Mouse (Mus musculus) retina, postnatal 1 day (tissue): ENCODE measurements around the gene Gmppb.

ENCODE experiments used
- DNase-seq: peaks from one replicate; pipeline ENCODE4 v3.0.0-alpha.2; 2012

The Gmppb gene

DNA sequence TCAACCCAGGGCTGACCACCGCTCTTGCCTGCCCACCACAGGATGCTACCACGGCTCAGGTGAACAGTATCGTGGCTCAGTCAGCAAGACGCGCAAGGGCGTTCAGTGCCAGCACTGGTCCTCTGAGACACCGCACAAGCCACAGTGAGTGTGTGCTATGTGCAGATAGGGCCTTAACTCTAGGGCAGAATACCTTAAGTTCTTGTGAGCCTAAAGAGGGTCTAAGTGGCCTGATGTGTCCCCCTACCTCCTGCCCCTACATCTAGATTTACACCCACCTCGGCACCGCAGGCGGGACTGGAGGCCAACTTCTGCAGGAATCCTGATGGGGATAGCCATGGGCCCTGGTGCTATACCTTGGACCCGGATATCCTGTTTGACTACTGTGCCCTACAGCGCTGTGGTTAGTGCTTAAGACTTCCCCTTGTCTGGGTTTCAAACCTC, 34.0 kb downstream of the Gmppb start, which contains the start of gene Rnf123:
Rnf123 (minus strand) TSS at position 359 of the 444 bp plus-strand sequence.
- no peak for DNase-seq

DNA sequence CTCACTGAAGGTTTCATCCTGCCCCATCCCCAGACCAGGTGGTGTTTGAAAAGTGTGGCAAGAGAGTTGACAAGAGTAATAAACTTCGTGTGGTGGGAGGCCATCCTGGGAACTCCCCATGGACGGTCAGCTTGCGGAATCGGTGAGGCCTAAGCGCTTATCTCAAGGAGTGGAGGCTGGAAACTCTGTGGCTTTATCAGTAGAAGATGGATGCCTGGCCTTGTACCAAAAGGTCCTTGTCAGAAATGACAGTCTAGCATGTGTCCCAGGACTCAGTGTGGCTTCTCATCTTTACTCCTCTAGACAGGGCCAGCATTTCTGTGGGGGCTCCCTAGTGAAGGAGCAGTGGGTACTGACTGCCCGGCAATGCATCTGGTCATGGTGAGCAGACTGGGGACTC, 34.5 kb downstream of the Gmppb start:
- DNase-seq = no peak

DNA sequence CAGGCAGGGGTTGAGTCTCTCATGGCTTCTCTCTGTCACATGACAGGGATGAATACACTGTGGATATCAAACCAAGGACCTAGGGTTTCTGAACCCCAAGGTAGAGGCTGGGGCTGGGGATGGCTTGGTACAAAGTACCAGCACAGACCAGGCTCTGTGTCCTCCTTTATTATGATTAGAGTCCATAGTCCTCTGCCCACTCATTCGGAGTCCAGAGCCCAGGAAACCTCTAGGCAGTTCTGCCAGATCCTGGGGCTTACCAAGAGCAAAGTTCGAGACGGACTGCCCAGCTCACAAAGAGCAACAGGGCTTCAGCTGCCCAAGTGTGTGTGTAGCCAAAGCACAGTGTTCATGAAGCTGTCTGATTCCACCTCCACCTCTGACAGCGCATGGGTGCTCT, 36.2 kb downstream of the Gmppb start:
- no peak for DNase-seq

DNA sequence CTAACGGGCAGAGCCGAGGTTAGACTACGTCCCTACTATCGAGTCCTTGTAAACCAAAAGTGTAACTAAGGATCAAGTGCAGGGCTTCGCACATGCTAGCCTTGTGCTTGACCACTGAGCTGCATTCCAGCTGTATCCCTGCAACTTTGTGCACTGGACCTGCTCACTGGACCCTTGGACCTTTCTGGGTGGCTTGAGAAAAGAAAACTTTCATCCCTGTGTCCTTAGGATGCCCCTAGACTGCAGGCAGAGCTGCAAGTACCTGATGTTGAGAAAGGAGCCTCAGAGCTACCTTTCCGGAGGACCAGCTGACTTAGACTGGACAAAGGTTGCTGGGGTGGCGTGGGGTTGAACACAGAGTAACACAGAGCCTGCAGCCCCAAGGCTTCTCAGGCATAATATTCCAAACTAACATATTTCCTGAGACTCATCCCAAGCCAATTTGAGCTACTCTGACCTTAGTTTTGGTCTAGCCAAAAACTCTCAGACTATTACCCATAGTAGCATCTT, 41.6 kb downstream of the Gmppb start:
- DNase-seq = no peak

DNA sequence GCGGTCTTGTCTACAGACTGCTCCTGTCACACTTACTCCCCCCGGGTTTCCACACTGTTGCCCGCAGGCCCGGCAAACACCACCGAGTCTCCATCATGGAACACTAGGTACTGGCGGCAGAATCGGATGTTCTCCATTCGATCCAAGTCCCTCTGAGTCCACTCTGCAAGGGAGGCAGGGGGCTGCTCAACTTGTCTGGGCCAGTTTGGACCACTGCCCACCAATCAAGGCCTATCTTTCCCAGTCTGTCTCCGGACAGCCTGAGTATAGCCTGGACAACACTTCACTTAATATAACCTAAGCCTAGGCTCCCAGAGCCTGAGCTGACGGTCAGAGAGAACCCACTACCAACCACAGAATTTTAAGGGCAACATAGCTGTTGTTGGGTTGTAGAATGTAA, 44.5 kb downstream of the Gmppb start:
- DNase-seq = no peak

DNA sequence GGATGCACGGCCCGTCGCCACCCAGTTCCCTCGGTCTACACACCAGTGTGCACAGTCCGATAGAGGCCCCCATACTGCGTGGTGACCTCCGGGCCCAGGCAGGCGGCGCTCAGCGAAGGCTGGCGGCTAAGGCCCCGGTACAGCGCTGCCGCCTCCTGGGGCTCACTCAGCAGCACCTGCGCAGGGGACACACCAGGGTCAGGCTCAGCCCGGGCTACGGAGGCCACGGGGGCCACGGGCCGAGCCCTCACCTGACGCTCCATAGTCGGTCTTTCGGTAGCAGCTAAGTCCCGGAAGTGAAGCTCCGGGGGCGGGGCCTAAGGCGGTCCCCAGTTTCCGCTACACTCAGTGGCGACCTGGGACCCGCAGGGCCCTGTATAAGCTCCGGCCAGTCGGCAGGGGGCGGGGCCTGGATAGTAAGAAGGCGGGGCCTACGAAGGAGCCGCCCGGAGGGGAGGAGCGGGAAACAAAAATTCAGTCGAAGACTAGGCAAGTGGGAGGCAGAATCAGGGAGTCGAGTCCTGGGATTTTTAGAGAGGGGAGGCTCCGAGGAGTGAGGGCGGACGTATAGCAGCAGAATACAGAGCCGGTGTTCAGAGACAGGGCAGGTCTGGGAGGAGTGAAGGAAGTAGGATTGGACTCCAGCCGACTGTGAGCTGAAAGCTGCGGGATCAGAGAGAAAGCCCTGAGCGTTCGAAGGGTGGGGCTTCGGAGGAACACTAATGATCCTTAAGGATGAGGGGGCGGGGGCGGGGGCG, 45.3 kb downstream of the Gmppb start, which contains the start of gene Apeh:
Apeh (minus strand) TSS at position 423 of the 758 bp plus-strand sequence.
- DNase-seq = peak; percentile 96

DNA sequence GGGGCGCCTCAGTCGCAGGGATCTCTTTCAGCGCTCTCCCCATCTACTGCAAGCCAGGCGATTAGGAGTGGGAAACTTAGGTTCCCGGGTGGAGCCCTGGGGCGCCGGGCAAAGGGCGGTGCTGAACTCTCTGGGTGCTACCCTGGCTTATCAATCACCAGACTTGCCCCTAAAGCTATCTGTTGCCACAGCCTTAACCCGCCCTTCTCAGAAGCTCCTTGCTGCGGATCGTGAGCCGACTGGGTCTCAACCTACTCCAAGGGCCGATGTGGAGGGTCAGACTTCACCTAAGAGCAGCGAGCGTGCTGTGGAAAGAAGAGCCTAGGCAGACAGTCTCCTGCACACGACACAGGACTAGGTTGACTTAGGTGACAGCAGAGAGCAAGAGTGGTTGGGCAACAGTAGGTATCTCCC, 46.0 kb downstream of the Gmppb start:
- DNase-seq = no peak

DNA sequence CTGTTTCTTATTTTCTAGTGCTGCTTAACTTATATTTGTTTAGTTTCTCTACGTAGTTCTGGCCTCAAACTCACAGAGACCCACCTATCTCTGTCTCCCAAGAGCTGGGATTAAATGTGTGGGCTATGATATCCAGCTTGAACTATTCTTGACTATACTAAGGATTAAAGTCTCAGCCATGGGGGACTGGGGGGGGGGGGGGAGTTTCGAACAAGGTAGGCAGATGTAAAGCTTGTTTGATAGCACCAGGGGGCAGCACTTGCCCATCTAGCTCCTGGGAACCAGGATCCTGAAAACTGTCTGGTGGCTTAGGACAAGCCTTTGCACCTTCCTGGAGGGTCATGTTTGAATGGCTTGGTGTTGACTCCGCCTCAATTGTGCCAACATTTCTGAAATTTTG, 46.5 kb downstream of the Gmppb start:
- DNase-seq = peak; percentile 85

DNA sequence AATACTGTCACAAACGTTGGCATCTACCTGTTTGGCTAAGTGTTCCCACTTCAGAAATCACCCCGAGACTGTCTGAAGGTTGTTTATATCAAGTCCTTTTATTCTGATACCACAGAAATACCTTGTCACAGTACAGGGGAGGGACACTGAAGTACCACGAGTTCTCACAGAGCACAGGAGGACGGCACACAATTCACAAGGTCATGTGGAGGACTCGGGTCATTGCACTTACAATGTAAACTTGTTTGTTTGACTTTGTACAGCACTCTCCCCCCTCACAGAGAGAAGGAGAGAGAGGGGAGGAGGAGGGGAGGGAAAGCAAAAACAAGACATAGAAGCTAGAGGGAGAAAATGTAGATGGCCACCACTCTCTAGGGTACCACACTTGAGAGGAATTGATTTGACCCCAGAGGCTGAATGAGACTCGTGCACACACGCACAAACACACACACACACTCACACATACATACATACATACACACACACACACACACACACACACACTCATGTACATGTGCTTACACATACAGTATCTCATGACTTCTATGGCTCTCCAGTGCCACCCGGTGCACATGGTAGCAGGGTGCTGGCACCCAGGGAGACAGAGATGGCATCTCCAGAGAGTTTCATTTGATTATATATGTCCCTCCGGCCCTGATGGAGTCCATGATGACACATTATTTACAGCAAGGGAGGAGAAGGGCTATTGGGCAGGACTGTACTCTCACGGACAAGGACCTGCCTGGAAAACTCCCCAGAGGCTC, 47.1 kb downstream of the Gmppb start:
- DNase-seq = no peak

DNA sequence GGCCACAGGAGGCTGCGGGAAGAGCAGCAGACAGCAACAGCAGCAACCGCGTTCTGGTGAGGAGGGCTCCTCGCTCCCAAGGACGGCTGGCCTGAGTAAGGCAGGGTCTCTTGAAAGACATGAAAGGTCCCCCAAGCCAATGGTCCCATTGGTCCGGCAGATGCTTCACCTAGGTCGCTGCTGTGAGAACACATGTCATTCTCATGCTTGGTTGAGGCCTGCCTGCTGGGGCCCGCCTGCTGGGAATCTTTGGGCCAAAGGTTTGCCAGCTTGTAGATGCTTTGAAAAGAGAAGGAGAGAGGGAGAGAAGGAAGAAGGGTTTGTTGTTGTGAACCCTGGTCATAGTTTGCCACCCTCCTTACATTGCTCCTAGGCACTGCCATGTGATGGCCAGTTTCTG, 50.6 kb downstream of the Gmppb start:
- no peak for DNase-seq
